Mouse (Mus musculus) lung, embryonic 14.5 days (tissue): Measurements from ENCODE around the gene Mmp7. TPM values are rescaled to one million over a fixed set of nuclear protein-coding genes. Genes with fewer than 3 reads are reported as not detected.

Experiments used
- ATAC-seq: fragments of 200-750 bp; cut with Nextera tagmentation; 2 replicates; pipeline ENCODE4 v1.8.0; 2017; ENCODE audit warnings: mild to moderate bottlenecking, moderate TSS enrichment, moderate library complexity; ENCODE audit not compliant: insufficient read depth
- DNase-seq: peaks from one replicate; pipeline ENCODE4 v3.0.0-alpha.2; 2015
- H3K27ac ChIP-seq: fragments of 300-500 bp; sonication (generic); 2 replicates; pipeline ENCODE4 v1.5.1; 2014; ENCODE audit warnings: low read depth, mild to moderate bottlenecking, moderate library complexity
- H3K27me3 ChIP-seq: fragments of 300-500 bp; sonication (generic); 2 replicates; pipeline ENCODE4 v1.6.1; 2014; ENCODE audit warnings: low read length, control low read depth; ENCODE audit not compliant: insufficient read depth
- H3K36me3 ChIP-seq: fragments of 300-500 bp; sonication (generic); 2 replicates; pipeline ENCODE4 v1.6.1; 2014; ENCODE audit warnings: control low read depth; ENCODE audit not compliant: insufficient read depth
- H3K4me1 ChIP-seq: fragments of 300-500 bp; sonication (generic); 2 replicates; pipeline ENCODE4 v1.6.1; 2014; ENCODE audit warnings: antibody characterized with exemption, control low read depth; ENCODE audit not compliant: insufficient read depth
- H3K4me2 ChIP-seq: fragments of 300-500 bp; sonication (generic); 2 replicates; pipeline ENCODE4 v1.6.1; 2014; ENCODE audit warnings: mild to moderate bottlenecking
- H3K4me3 ChIP-seq: fragments of 300-500 bp; sonication (generic); 2 replicates; pipeline ENCODE4 v1.5.1; 2014; ENCODE audit warnings: low read depth, low read length
- H3K9ac ChIP-seq: fragments of 300-500 bp; sonication (generic); 2 replicates; pipeline ENCODE4 v1.6.1; 2014
- H3K9me3 ChIP-seq: fragments of 300-500 bp; sonication (generic); 2 replicates; pipeline ENCODE4 v1.6.1; 2016; ENCODE audit warnings: low read depth, low read length, control low read depth
- CTCF ChIP-seq: IDR thresholded peaks from 2 replicates; pipeline ENCODE4 v1.5.1; 2016; ENCODE audit warnings: antibody characterized with exemption, low read depth
- WGBS: fragments of 180-500 bp; shearing (Covaris S2); extraction: QIAGEN DNeasy Blood & Tissue Kit; methylation state at CpG from one replicate; pipeline ENCODE4 v1.1.7; 2014; 5-methylcytosine and 5-hydroxymethylcytosine counted together
- polyA plus RNA-seq: library from polyadenylated mRNA; unstranded; fragments of >200 nt; fragmentation: Nextera tagmentation; extraction: Ambion mirVana; gene quantifications from 2 replicates; pipeline ENCODE4 v1.2.1, GENCODE M21; 2014

Mmp7 gene
- polyA plus RNA-seq, 1 experiment from 2014 or later, result 0.17 TPM

DNA sequence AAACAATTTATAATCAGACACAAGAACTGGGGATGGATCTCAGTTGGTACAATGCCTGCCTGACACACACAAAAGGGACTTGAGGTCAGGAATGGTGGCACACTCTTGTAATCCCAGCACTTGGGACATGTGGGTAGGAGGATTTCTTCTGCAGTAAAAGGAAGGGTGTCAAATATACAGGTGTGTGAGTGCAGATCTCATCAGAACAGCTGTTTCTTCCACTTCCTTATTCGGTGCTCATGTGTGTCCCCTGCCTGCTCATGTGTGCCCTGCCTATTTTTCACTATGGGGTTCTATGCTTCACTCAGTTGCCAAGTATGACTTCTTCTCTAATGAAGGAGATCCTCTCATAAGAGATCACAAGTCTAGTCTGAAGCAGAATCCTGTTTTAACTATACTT is 50.8 kb downstream of the Mmp7 start:
- H3K4me1 ChIP-seq, result no peaks in the 10 kb centered on the region
- no peak overlapping the region for H3K27ac ChIP-seq
- no peaks in the 10 kb centered on the region for H3K36me3 ChIP-seq
- H3K27me3 ChIP-seq, result no peaks in the 10 kb centered on the region
- H3K4me2 ChIP-seq, result no peak overlapping the region
- no peak overlapping the region for H3K4me3 ChIP-seq
- H3K9ac ChIP-seq, result no peak overlapping the region
- WGBS, result 85% methylated on average over 1 of the region's 1 CpGs
- no peaks in the 10 kb centered on the region for H3K9me3 ChIP-seq
- DNase-seq (no peak), ATAC-seq (no peak)
- TF ChIP-seq CTCF, result no peak

DNA sequence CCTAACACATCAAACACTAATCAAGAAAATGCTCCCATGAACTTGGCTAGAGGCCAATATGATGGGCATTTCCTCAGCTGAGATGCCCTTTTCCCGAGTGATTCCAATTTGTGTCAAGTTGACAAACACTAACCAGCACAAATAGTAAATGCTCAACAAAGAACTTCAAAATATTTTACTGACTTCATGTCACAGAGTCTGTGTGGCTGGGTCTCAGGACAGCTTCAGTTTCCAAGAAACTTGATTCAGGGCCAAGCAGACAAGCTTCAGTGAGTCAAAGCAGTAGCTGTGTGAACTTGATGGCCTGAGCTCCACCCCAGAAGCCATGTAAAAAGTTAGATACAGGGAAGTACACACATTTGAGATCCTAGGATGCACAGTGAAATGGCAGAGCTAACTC is 52.3 kb downstream of the Mmp7 start:
- 46% methylated on average over 1 of the region's 1 CpGs for WGBS
- Histone ChIP-seq H3K9me3 (no peaks in the 10 kb centered on the region), H3K27ac (no peak overlapping the region), H3K4me1 (no peaks in the 10 kb centered on the region), H3K4me3 (no peak overlapping the region), H3K36me3 (no peaks in the 10 kb centered on the region), H3K4me2 (no peak overlapping the region), H3K9ac (no peak overlapping the region), H3K27me3 (no peaks in the 10 kb centered on the region)
- DNase-seq (no peak), ATAC-seq (no peak)
- TF ChIP-seq CTCF, result no peak

DNA sequence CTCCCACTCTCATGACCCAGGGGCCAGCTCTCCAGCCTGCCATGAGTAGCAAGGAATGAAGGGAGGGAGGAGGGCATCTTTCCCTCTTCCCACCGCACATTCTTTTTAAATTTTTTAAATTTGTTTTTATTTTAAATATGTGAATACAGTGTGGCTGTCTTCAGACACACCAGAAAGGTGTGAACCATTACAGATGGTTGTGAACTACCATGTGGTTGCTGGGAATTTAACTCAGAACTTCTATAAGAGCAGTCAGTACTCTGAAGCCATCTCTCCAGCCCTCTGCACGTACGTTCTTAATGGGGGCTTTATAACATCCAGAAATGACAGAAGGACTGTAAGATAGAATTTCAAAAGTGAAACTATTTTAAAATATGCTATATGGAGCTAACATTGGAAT is 57.0 kb downstream of the Mmp7 start:
- Histone ChIP-seq H3K4me1 (no peaks in the 10 kb centered on the region), H3K27ac (no peak overlapping the region), H3K27me3 (no peaks in the 10 kb centered on the region), H3K4me2 (no peak overlapping the region), H3K9ac (no peak overlapping the region), H3K4me3 (no peak overlapping the region), H3K9me3 (no peaks in the 10 kb centered on the region), H3K36me3 (no peaks in the 10 kb centered on the region)
- WGBS, result 71% methylated on average over 3 of the region's 3 CpGs
- no peak for TF ChIP-seq CTCF
- ATAC-seq (no peak), DNase-seq (no peak)

Other genes with a start within 250 kb of the Mmp7 start
- not detected in 2 replicates for gene Mmp3, start 246.3 kb upstream of the Mmp7 start, polyA plus RNA-seq
- gene Mmp10, start 189.7 kb upstream of the Mmp7 start, polyA plus RNA-seq, result not detected in 2 replicates
- 0.24 and 0.69 TPM in 2 replicates for gene Mmp8, start 133.6 kb upstream of the Mmp7 start, polyA plus RNA-seq
- not detected in 2 replicates for gene Mmp27, start 120.7 kb upstream of the Mmp7 start, polyA plus RNA-seq
- gene Mmp20, start 63.9 kb upstream of the Mmp7 start, polyA plus RNA-seq, result not detected in 2 replicates
- 145 and 156 TPM in 2 replicates for gene Tmem123, start 72.0 kb downstream of the Mmp7 start, polyA plus RNA-seq
- gene Birc2, start 145.0 kb downstream of the Mmp7 start, polyA plus RNA-seq, result 36.2 and 37.3 TPM in 2 replicates
- 5.6 and 7.9 TPM in 2 replicates for gene Birc3, start 181.1 kb downstream of the Mmp7 start, polyA plus RNA-seq